Mouse (Mus musculus): ENCODE data around the gene Trio.
A peak's percentile ranks its signal among the peaks of the same experiment; 100 is the strongest.

Gene Trio

DNA sequence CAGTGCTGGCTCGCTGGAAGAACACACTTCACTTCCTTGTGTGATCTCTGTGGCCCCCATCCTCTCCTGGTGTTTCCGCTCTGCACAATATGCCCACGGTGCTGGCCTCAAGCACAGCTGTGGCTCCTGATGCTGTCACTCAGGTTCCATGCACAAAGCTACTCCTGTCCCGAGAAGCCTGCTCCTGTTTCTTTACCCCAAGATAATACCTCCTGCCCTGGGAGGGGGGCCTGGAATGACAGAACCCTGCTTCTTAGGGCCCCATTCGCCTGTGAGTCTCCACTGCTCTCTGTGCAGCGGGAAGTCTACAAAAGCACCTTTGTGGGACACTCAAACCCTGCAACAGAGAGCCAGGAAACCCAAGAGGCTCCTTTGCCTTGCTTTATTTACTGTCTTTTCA lies 232.4 kb downstream of the Trio start:
- DNase-seq, result no peak

DNA sequence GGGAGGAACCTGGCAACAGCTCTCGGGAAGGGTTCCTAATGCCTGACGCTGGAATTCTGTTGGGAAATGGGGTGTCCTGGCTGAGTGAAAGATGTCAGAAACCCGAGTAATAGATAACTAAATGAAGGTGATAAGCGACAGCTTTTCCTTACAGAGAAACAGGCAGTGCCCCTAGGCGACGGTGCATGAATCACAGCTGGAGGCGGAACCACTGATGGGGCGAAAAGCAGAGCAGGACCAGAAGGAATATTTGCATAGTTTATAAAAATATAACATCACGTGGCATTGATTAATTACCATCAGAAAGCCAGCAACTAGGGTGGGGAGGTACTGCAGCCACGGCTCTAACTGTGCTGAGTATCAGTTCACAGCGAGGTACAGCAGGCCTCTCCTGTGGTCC lies 233.2 kb downstream of the Trio start:
- DNase-seq, result no peak

DNA sequence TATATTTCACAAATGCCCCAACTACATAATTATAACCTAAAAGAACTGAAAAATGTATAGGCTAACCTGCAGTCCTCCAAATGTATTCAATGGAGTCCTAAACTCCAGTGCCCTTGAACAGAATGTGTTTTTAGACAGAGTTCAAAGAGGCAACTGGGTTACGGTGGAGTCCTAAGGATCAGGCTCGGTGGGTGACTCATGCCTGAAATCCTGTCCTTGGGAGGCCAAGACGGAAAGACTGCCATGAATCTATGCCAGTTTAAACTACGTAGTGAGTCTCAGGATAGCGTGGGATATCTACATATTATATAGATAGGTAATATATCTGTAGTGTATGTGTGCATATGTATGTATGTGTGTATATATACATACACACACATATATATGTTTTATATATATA lies 234.5 kb downstream of the Trio start:
- DNase-seq, result no peak

DNA sequence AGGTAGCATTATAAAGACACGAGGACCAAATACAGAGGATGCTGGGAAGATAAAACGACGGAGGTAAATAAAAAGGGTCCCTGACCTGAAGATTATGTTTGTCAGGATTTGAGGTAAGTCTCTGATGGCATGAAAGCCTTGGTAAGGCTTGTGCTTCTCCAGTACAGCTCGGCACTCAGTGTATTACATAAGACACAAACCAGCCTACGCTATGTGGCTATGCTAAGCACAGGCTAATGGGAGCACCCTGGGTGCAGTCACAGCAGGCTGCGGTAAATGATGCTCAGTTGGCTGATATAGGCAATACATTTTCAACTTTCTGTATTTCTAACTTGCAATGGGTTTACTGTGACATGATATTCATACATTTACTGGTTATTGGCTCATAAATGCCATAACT lies 234.9 kb downstream of the Trio start:
- DNase-seq, result no peak

DNA sequence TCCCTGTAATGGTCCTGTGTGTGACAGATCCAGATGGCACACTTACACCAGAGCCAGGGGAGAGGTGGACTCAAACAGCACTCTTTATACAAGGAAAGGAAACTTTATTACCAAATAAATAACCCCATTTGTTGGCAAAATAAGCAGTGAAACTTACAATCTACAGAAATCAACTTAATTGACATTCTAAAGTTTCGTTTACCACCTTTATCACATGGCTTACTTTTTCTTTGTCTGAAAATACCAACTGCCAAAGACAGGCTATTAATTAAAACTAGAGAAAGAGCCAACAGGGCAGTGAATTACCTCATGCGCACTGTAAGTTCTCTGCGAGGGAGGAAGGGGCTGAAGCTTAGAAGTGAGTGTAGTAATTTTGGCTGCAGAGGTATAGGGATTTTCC lies 236.3 kb downstream of the Trio start:
- DNase-seq, result no peak

DNA sequence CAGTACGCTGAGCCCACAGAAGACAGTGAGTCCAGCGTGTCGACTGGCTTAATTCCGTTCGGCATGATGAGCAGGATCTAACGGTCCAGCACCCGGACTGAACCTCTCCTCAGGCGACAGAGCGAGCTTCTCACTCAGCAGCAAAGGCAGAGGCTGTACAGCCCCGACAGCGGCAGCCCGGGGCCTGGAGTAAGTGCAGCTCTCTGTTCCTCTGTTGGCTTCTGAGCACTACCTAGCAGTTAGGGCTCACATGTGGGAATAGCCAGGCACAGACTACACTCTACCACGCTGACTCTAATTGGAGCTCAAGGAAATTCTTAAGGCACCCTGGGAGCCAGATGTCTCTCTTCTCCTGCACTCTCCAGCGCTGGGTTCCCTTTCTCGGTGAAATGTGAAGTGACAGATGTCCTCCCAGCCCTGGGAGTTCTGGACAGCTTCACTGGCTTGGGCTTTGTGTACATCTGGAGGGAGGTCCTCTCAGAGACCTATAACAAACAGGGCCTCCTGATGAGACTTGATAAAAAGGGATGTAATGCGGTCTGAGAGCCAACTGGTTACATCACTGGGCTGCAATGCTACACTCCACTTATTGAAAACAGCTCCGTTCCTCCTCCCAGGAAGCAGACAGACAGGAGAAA lies 237.4 kb downstream of the Trio start:
- peak; percentile 19 for DNase-seq

DNA sequence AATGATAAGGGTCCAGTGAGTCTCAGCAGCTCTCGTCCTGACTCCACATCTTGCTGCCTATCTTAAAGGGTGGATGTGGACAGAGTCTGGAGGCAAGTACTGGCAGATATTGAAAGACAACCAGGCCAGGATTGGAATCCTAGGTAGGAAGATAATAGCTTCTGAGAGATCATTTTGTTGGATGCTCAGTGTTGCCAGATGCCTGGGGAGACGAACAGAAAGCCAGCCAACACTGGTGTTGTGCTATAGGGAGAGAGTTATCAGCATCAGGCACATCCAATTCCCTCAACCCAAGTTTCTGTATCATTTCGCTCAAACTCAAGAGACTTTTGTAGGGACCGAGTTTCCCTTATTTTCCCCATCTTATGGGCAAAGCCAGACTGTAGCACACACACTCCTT lies 238.5 kb downstream of the Trio start:
- no peak for DNase-seq

DNA sequence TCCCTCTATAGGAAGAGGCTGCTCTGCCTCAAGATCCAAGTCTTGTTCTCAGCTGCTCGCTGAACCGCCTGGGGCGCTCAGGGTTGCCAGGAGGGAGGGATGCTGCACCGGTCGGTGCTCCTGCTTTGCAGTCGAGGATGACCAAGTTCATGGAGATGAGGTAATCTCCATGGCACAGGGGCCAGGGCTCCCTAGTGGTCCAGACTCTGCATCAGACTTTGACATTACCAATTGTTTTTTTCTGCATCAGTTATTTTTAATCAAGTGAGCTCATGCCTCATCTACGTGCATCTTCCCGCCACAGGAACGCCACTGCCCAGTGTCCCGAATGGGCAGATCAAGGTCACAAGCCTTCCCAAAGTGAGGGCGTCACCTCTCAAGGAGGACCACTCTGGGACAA lies 239.2 kb downstream of the Trio start:
- peak; percentile 27 for DNase-seq

DNA sequence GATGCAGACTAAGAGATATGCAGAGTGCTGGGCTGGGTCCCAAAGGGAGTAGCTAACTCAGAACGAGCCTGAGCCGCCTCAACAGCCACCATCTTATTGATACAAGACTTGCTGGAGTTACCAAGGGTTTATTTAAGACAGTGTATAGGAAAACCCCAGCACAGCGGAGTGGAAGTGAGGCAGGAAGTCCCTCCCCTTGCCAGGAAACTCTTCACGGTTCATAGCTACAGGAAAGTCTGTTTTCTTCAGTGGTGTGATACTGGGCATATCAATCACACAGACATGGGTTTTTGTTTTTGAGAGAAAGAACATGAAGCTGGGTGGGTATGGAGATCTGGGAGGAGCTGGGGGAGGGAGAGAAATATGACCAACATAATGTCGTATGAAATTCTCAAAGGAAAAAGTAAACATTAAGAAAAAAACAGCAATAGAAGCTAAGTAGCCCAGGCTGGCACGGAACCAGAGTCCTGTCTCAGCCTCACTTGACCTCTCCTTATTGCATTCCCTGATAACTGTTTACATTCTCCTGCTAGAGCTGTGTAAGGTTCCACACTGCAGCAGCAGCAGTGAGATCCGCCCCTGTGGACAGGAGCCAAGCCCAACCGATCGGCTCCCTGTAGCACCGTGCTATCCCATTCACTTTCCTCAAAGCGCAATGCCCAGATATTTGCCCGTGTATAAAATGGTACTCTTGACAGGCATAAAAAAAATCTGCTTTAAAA lies 240.2 kb downstream of the Trio start:
- peak; percentile 40 for DNase-seq

DNA sequence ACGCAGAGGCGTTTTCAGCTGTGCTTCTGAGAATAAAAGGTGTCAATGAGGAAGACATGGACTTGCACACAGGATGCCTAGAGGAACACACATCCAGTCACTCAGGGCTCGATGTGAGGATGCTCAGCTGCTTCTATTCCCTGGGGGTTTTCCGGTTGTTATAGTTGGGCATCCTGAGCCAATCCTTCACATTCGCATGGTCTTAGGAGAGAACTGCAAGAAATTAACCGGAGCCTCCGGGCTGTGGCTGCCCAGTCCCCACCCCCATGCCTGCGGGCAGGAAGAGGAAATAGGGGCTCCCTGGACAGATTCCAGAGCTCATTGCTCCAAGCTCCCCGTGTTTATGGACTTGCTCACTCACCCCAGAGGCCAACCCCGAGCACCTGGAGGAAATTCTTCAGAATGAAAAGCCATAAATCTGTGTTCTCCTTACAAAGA lies 241.5 kb downstream of the Trio start:
- DNase-seq, result peak; percentile 74

DNA sequence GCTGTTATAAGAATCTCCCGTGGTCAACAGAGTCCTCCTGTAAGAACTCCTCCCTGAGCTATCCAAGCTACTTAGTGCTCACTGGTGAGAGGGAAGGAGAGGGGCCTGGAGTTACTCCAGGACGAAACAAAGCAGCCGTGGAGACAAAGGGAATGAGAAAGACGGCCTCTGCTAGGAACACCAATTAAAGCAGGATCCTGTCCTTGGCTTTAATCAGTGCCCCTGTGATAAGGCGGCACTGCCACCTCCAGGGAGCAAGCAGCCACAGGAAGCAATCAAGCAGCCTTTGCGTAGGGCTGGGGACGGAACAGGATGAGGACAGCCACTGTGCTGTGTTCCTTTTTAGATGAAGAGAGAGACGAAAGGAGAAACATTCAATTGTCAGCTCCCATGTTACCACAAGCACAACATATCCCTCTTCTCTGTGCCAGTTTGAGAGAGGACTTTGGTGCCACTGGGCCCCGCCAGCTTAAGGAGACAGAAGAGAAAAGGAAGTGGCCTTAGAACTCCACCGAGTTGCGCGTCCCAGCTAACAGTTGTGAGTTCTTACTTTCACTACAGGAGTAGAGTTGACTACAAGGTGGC lies 242.0 kb downstream of the Trio start:
- DNase-seq, result peak; percentile 51

DNA sequence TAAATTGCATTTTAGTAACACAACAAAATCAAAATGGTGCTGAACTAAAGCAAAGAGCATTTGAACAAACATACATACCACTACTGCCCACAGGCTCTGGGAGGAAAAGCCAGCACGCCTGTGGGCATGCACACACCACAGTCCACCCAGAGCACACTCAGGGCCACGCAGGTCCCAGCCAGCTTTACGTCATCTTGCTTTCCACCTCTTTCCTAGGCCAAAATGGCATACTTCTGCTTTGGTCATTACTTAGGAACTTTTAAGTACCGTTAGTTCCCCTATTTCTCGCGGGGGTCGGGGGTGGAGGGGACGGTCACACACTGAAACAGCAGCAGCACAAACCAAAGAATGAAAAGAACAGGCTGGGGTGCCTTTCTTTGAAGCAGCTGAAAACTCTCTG lies 242.6 kb downstream of the Trio start:
- DNase-seq, result peak; percentile 22

DNA sequence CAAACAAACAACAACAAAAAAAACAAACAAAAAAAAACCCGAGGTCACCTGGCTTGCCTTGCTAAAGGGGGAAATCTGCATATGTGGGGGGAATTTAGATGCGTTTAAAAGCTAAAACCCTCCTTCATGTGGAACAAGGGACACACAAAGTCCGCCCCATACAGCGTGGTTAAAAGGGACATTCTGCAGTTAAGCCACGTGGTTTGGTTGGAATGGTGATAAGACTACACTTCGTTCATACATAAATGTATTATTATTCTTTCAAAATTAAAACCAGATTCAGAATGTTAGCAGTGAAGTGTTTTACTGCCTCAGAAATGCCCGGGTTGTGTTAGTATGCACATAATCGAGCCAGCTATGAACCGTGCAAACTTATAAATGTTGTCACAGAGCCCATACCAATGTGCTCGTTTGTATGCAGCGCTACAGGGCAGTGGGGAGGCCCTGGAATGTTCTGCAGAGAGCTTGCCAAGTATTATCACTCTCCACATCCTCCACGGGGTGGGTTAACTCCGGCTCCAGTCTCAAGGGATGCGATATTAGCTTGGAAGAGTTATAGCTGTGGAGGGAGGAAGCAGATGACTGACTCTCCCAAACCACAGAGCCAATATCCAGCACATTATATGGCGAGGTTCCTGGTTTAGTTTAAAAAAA lies 243.1 kb downstream of the Trio start:
- DNase-seq, result peak; percentile 78

DNA sequence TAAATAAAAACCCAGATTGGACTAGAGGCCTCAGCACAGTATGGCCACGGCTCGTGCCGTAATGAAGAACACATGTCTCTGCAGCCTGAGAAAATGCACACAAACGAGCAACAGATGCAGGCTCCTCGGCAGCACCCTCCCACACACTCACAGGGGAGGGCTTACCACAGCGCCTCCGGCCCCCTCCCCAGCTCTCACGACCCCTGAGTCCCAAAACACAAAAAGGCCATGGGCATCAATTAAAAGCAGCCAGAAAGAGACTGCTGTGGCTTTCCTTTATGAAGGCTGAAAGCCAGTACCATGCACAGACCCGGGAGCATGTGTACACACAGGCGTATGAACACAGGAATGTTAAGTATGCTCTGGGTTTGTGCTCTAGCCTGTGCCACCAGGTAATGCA lies 245.8 kb downstream of the Trio start:
- DNase-seq, result no peak

DNA sequence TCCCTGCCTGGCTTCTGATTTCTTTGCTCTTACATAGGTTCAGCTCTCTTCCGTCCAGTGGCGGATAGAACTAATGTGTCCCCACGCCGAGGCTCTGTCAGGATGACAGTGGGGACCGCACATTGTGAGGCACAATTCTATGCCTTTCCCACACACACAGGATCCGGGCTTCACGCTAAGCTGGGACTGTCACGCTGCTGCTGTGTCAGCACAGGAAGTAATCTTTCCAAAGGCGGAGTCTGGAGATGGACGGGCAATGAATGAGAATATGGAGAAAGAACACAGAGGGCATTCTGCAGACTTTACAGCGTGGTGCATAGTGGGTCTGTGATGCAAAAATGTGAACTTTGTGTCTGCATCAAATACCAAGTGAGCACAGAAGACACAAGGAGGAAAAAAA lies 246.2 kb downstream of the Trio start:
- no peak for DNase-seq

DNA sequence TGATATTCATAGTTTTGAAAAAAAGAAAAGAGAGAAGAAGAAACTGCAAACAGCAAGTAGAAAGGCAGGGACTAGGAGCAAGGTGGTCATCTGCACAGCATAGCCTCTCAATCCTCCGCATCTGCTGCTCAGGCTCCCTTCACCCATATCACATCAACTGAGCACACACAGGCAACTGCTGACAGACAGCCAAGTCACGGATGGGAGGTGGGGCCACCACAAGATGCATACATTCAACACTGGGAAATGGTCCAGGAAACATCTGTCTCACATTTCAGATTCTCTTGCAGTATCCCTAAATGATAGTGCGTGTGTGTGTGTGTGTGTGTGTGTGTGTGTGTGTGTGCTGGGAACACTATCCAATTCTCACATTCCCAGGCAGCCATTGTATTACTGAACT lies 247.4 kb downstream of the Trio start:
- no peak for DNase-seq

DNA sequence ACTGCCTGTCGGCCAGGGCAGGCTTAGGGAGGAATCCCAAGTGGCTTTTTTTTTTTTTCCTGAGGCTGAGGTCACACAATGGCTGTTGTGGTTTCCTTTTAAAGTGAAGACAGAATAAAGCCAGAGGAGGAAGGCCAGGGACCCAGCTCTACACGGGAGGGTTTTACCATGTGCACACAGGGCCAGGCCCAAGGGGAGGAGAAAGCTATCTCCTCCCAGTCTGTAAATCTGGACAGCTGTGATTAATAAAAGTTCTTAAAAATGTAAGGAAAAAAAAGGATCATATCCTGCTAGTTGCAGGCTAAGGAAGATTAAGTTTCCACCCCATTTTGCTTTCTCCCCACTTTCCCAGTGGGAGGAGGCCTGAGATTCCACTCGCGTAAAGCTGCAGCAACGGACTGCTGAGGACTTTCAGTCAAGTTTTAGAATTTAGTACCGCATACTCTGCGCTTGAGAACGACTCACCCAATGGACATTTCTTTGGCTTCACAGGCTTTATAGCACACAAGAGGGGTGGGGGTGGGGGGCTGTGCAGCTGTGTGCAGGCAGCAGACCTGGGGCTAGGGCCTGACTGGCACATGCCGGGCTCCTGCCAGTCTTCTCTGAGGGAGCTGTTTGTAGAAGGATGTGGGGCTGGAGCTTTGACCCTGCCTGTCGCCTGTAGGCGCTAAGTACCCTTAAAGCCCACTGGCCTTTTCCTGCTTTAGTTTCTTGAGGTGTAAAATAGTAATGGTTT lies 248.0 kb downstream of the Trio start:
- DNase-seq, result no peak

DNA sequence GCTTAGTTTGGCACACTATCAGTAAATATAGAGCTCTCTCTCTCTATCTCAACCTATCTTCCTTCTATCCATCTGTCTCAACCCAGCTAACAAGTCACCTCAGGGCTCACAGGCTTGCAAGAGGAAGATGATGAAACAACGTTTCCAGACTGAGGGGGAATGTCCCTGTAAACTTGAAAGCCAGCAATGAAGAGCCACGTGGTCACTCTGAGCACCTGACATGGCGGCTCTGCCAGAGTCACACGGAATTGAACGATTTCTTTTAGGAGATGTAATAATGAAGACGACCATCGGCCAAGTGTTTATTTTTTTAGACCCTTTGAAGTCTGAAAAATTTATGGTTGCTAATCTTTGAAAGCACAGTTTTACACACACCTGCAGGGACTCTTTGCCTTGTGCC lies 251.2 kb downstream of the Trio start:
- DNase-seq, result no peak

DNA sequence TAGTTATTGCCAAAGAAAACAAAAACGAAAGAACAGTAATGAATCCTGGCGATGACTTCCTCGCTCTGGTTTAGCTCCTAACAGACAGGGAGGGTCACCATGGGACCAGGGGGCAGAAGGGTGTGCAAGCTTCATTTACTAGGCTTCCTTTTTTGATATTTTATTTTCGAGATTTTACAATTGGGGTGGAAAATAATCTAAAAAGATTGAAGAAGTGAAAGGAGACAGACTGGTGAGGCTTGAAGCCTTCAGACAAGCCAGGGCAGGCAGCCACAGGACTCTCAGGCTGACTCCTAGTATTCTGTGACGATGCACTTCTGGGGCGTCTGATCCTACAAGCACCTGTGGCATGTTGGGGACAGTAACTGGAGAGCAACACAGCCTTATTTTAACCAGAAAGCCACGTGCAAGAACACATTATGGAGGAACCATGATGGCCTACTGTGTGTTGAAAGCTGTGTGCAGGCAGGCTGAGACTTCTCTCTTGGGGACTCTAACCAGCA lies 253.5 kb downstream of the Trio start:
- DNase-seq, result no peak

DNA sequence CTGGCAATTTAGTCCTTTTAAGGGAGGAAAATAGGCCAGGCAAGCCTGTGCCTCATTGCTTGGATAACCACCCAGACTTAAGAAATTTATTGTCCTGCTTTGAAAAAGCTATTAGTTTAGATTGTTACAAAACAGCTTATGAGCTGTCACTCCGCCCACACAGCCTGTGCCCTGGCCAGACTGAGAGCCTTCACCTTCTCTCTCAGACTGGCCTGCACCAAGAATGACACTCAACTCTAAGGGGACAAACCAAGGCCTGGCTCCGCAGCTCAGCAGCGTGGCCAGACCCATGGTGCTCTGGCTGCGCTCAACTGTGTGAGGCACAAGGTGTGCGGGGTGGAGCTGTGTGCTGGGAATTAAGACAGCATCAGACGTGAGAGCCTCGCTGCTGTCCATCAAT lies 254.1 kb downstream of the Trio start:
- no peak for DNase-seq

DNA sequence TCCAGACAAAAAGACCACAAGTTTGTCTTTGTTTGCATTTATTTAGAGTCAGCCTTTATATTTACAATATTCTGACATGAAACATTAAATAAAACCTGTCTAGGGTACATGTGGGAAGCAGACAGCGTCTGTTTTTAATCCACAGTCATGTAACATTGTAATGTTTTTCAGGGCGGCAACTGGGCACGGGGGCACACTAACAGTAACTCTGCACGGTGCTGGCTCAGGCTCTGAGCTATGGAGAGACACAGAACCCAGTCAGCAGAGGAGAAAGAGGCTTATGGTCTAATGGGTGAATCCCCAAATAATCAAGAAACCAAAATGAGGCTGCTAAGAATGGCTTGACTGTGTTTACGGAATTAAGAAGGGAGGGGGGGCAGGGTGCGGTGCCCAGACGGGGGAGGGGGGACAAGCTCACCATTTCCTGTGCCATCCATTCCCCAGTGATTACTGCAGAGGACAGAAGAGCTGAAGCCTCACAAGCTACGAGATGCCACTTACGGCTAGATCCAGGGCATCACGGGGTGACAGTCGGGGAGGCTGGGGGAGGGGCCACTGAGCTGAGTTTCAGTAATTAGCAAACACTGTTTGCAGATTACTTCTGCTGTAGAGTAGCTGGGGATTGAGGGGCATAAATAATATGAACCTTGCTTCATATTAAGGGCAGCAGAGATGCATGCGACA lies 255.0 kb downstream of the Trio start:
- DNase-seq, result no peak

DNA sequence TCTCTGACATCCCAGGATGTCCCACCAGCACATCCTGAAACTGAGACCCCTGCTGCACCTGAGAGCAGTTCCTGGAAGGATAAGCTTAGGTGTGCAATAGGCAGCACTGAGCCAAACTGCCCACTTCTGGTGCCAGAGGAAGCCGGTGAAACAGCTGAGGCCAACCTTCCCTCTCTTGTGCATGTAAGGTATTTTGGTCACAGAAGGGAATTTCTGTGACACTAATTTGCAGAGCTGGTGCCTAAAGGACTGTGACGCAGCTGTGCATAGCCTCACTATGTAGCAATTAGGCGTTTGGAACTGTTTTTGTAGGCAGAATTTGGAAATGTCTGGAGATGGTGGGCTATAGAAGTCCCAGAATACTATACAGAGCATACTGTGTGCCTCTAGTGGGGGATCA lies 264.2 kb downstream of the Trio start:
- no peak for DNase-seq

DNA sequence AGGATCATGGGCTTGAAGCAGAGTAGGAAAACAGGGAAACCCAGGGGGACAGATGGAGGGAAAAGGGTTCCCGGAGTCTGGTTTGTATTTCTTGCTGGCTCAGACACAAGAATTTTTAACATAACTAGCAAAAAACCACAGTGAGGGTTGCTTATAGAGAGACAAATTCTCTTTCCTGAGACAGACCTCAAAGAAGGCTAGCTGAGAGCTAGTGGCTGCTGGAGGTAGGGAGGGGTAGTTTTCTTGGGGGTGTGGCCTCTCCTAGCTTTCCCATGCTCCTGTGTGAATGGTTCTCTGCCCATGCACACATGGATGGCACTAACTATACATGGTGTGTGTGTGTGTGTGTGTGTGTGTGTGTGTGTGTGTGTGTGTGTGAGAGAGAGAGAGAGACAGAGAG lies 265.0 kb downstream of the Trio start:
- DNase-seq, result no peak

All from kidney, adult 11 months (tissue).